Mouse (Mus musculus) kidney, adult 2 months (tissue): ENCODE measurements around the gene Ankrd33b.

ENCODE experiments used
- CTCF ChIP-seq: fragments of 200-500 bp; conservative IDR thresholded peaks from 2 replicates; pipeline ENCODE4 v1.5.1; 2011; ENCODE audit warnings: low read depth, mild to moderate bottlenecking, control low read depth, low read length, moderate library complexity, mixed read lengths; ENCODE audit not compliant: insufficient read depth, insufficient read length
- POLR2A ChIP-seq: fragments of 200-500 bp; IDR thresholded peaks from one replicate; pipeline ENCODE4 v1.6.1; 2011; ENCODE audit warnings: low read depth, low read length, control low read depth

DNA sequence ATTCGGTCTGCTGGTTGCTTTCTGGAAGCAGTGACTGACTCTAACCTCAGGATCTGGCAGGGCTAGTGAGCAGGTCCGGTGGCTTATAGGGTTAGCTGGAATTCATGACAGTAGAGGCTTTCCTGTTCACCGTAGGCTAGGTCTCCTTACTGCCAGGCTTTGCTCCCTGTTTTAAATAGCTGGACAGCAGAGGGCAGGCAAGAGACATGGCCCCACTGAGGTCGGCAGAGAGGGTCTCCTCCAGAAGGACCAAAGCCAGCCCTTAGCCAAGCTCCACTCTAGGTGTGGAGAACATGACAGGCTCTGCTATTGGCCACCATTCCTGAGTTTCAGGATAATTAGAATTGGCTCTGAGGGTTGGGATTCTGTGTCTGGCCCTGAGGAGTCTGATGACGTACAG lies 83.4 kb downstream of the Ankrd33b start:
- no peak for TF ChIP-seq POLR2A
- peak; percentile 51 for TF ChIP-seq CTCF
